10 mouse cellular contexts compared by ENCODE assay signal in the genomic region with DNA sequence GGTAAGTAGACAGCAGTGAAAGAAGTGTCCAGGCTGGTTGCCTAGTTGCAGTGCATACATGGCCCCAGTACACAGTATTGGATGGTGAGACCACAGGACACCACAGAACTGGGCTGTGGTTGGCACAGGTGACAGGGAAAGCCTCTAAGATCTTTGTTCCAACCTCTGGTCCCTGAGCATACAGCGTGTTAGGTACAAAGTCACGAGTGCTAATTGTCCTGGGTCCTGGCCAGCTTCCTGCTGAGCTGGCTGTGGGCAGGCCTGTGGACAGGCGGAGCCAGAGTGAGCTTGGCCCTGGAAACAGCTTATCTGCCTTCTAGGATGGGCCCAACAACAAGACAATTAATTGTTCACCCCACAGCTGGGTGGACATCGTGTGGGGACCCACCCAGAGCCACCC. TPM values are rescaled to one million over a fixed set of nuclear protein-coding genes. Genes with fewer than 3 reads are reported as not detected.
DNase-seq lines count a peak whose midpoint lies in the region; ATAC-seq and TF ChIP-seq lines count a peak whose summit lies in the region.
"Had no signal": no experiment of that assay in that cellular context is flagged by ENCODE, and none has a peak within 500 bp of the region (broad histone marks: within the 10 kb centered on the region; RNA-seq: fewer than 3 reads in every experiment).

No protein-coding gene starts in this region.

- ATAC-seq in heart, embryonic 12.5 days (ENCODE audit: insufficient number of reproducible peaks, low FRiP score): no peak
- ATAC-seq in forebrain, embryonic 15.5 days (replicated peaks): no peak
- ATAC-seq: forebrain, embryonic 16.5 days had no signal

- no peak overlapping the region for H3K9ac ChIP-seq in heart, embryonic 12.5 days
- H3K9ac ChIP-seq in CH12.LX (ENCODE audit: insufficient read depth, low read depth): no peak overlapping the region
- H3K9ac ChIP-seq in forebrain, embryonic 15.5 days (replicated peaks): no peak overlapping the region

- no peak overlapping the region for H3K27ac ChIP-seq in heart, embryonic 12.5 days (ENCODE audit: poor library complexity, severe bottlenecking)
- H3K27ac ChIP-seq in CH12.LX (ENCODE audit: insufficient read depth, low read depth): peak overlapping the region; percentile 89
- no peak overlapping the region for H3K27ac ChIP-seq in forebrain, embryonic 15.5 days (replicated peaks)
- no peak overlapping the region for H3K27ac ChIP-seq in left cerebral cortex, adult 2 months

- H3K27me3 ChIP-seq in heart, embryonic 12.5 days (replicated peaks): no peaks in the 10 kb centered on the region
- H3K27me3 ChIP-seq in CH12.LX (replicated peaks): no peaks in the 10 kb centered on the region
- H3K27me3 ChIP-seq in forebrain, embryonic 15.5 days: no peaks in the 10 kb centered on the region

- peaks cover 5% of the 10 kb centered on the region; the same call in 1 of the 2 replicates for H3K79me2 ChIP-seq in CH12.LX (replicated peaks; ENCODE audit: control insufficient read depth, extremely low read depth, insufficient read depth, poor library complexity, severe bottlenecking)

- DNase-seq in heart, adult 18-20 months: peak; percentile 67 to 69
- peak; percentile 44 for DNase-seq in CH12.LX (ENCODE audit: extremely low read depth)
- DNase-seq in cerebellum, postnatal 10 days: peak; percentile 86 to 87
- DNase-seq in kidney, adult 9 months: peak; percentile 96
- no peak for DNase-seq in layer of hippocampus, postnatal 25 days (ENCODE audit: extremely low spot score in 1 of 2, low spot score in 1 of 2)
- no peak for DNase-seq in left cerebral cortex, adult 2 months (ENCODE audit: extremely low spot score in 1 of 2, low spot score in 2 of 2)

- intact Hi-C loops in left cerebral cortex, adult 2 months (cut with DNase I): no loop called here

- in situ Hi-C loops in CH12.LX (cut with MboI; ENCODE audit: low pct_ligation_motif_present, low pct_unique_long_range_greater_than_20kb, low sequenced_read_pairs): loop anchor here (5.0 kb wide), 1 partner anchor 33 kb away; no protein-coding TSS in a partner anchor

- TF ChIP-seq POLR2A in CH12.LX (IDR thresholded peaks at IDR 0.05; ENCODE audit: low read depth, low read length): no peak

- H3K4me2 ChIP-seq in heart, embryonic 12.5 days: no peak overlapping the region
- H3K4me2 ChIP-seq in CH12.LX (ENCODE audit: insufficient read depth, low read depth, poor library complexity, severe bottlenecking): no peak overlapping the region
- H3K4me2 ChIP-seq in forebrain, embryonic 15.5 days (replicated peaks): no peak overlapping the region

- no peak for TF ChIP-seq RAD21 in CH12.LX (IDR thresholded peaks at IDR 0.05; ENCODE audit: low read depth, low read length)

- H3K4me3 ChIP-seq in heart, embryonic 12.5 days: no peak overlapping the region
- no peak overlapping the region for H3K4me3 ChIP-seq in CH12.LX (replicated peaks in 1 of 3; ENCODE audit: low read depth in 2 of 3, low read length in 2 of 3, poor library complexity in 1 of 3)
- no peak overlapping the region for H3K4me3 ChIP-seq in forebrain, embryonic 15.5 days
- H3K4me3 ChIP-seq in left cerebral cortex, adult 2 months: no peak overlapping the region

- H3K4me1 ChIP-seq in heart, embryonic 12.5 days (replicated peaks): no peaks in the 10 kb centered on the region; the same call in 1 of the 2 replicates
- H3K4me1 ChIP-seq in CH12.LX (ENCODE audit: control insufficient read depth in 1 of 2, insufficient read depth in 2 of 2): peaks cover 46 to 94% of the 10 kb centered on the region in 2 experiments
- peaks cover 8% of the 10 kb centered on the region; the same call in 1 of the 2 replicates for H3K4me1 ChIP-seq in forebrain, embryonic 15.5 days

- H3K36me3 ChIP-seq in heart, embryonic 12.5 days: peaks cover 2% of the 10 kb centered on the region; the same call in 1 of the 2 replicates
- peaks cover 90 to 96% of the 10 kb centered on the region in 2 experiments for H3K36me3 ChIP-seq in CH12.LX (replicated peaks in 1 of 2; ENCODE audit: control insufficient read depth in 1 of 2, insufficient read depth in 1 of 2, low read length in 1 of 2)
- no peaks in the 10 kb centered on the region for H3K36me3 ChIP-seq in forebrain, embryonic 15.5 days

- TF ChIP-seq CTCF in CH12.LX (conservative IDR thresholded peaks at IDR 0.05 in 1 of 2, IDR thresholded peaks at IDR 0.05 in 1 of 2; ENCODE audit: low read depth in 2 of 2, low read length in 2 of 2): no peak
- no peak for TF ChIP-seq CTCF in left cerebral cortex, adult 2 months (IDR thresholded peaks at IDR 0.05)

- no peaks in the 10 kb centered on the region for H3K9me3 ChIP-seq in heart, embryonic 12.5 days (replicated peaks)
- H3K9me3 ChIP-seq in CH12.LX (replicated peaks; ENCODE audit: low read length): no peaks in the 10 kb centered on the region
- H3K9me3 ChIP-seq in forebrain, embryonic 15.5 days: no peaks in the 10 kb centered on the region

- TF ChIP-seq EP300 in CH12.LX (IDR thresholded peaks at IDR 0.05; ENCODE audit: low read length): no peak

- dilution Hi-C loops in CH12.LX (cut with MboI; ENCODE audit: extremely low pct_ligation_motif_present, extremely low pct_unique_long_range_greater_than_20kb, low sequenced_read_pairs): no loop called here

- 56% methylated on average over 4 of the region's 4 CpGs for WGBS in heart, embryonic 12.5 days
- 33% methylated on average over 4 of the region's 4 CpGs for WGBS in forebrain, embryonic 15.5 days

TF ChIP-seq in CH12.LX, 34 proteins besides CTCF, POLR2A, EP300 and RAD21:
- TF ChIP-seq KAT2A (IDR thresholded peaks at IDR 0.05; ENCODE audit: insufficient replicate concordance, low read length) (no peak), IRF4 (IDR thresholded peaks at IDR 0.05; ENCODE audit: low read depth, low read length) (no peak), CHD2 (IDR thresholded peaks at IDR 0.05; ENCODE audit: low read length) (no peak), MAZ (IDR thresholded peaks at IDR 0.05; ENCODE audit: low read depth, low read length) (no peak), SMC3 (IDR thresholded peaks at IDR 0.05; ENCODE audit: low read depth, low read length) (no peak), PAX5 (IDR thresholded peaks at IDR 0.05; ENCODE audit: low read length) (no peak), JUN (IDR thresholded peaks at IDR 0.05; ENCODE audit: insufficient read depth, low read depth, low read length) (no peak), BHLHE40 (IDR thresholded peaks at IDR 0.05; ENCODE audit: low read depth, low read length) (peak; percentile 62; the same call in 1 of the 2 replicates), TBP (conservative IDR thresholded peaks at IDR 0.05; ENCODE audit: low read depth, low read length) (no peak), HCFC1 (IDR thresholded peaks at IDR 0.05; ENCODE audit: low read depth, low read length) (no peak), USF2 (conservative IDR thresholded peaks at IDR 0.05; ENCODE audit: low read depth, low read length) (no peak), ZNF384 (IDR thresholded peaks at IDR 0.05; ENCODE audit: low read depth, low read length) (no peak), ZMIZ1 (IDR thresholded peaks at IDR 0.05; ENCODE audit: low read depth, low read length) (no peak), NELFE (IDR thresholded peaks at IDR 0.05; ENCODE audit: low read depth, low read length) (no peak), ZC3H11A (IDR thresholded peaks at IDR 0.05; ENCODE audit: low read depth, low read length) (no peak), SIN3A (IDR thresholded peaks at IDR 0.05; ENCODE audit: low read length) (no peak), ETS1 (conservative IDR thresholded peaks at IDR 0.05; ENCODE audit: low read depth, low read length) (0 out of 2 replicates have a peak, but pooled peaks have one; percentile 19)

RNA-seq across cellular contexts. Expression of a gene that starts 16.0 kb away (rescaled TPM):
- total RNA-seq in heart, adult 18-20 months (2021): under 1 TPM; 0.25 to 0.33 TPM
- 2.7 and 2.8 TPM in 2 replicates for polyA plus RNA-seq in heart, embryonic 12.5 days (2016; fragmentation: Nextera tagmentation; extraction: Ambion mirVana)
- total RNA-seq in CH12.LX (2012; rRNA removed) (50.4 and 63.7 TPM in 2 replicates), CH12.LX (2014; rRNA removed) (17.2 and 19.2 TPM in 2 replicates)
- polyA plus RNA-seq in CH12.LX (2012; ENCODE audit: insufficient read length, low read depth): 17.8 and 19.1 TPM in 2 replicates
- total RNA-seq in layer of hippocampus, postnatal 25 days (2021): not detected
- 0.20 and 0.51 TPM in 2 replicates for polyA plus RNA-seq in forebrain, embryonic 15.5 days (2015; fragmentation: Nextera tagmentation; extraction: Ambion mirVana)
- total RNA-seq in left cerebral cortex, adult 2 months (2021): under 1 TPM in 1 of 2 experiments, not detected in 1; 0.09 TPM
- total RNA-seq: megakaryocyte progenitor cell, adult 5-6 weeks had no signal

RNA-seq across cellular contexts. Expression of a gene that starts 20.7 kb away (rescaled TPM):
- not detected for total RNA-seq in heart, adult 18-20 months (2021)
- not detected in 2 replicates for polyA plus RNA-seq in heart, embryonic 12.5 days (2016; fragmentation: Nextera tagmentation; extraction: Ambion mirVana)
- total RNA-seq in CH12.LX (2012; rRNA removed) (0.55 and 1.4 TPM in 2 replicates), CH12.LX (2014; rRNA removed) (0.61 and 0.70 TPM in 2 replicates)
- polyA plus RNA-seq in CH12.LX (2012; ENCODE audit: insufficient read length, low read depth): 1.3 and 1.6 TPM in 2 replicates
- total RNA-seq in layer of hippocampus, postnatal 25 days (2021): under 1 TPM; 0.38 to 0.62 TPM
- polyA plus RNA-seq in forebrain, embryonic 15.5 days (2015; fragmentation: Nextera tagmentation; extraction: Ambion mirVana): not detected in 2 replicates
- total RNA-seq in left cerebral cortex, adult 2 months (2021): not detected
- total RNA-seq: megakaryocyte progenitor cell, adult 5-6 weeks had no signal
- polyA plus RNA-seq: forebrain, embryonic 16.5 days had no signal

RNA-seq across cellular contexts. Expression of a gene that starts 46.9 kb away (rescaled TPM):
- total RNA-seq in heart, adult 18-20 months (2021): 10 to 100 TPM; 12.1 to 13.5 TPM
- polyA plus RNA-seq in heart, embryonic 12.5 days (2016; fragmentation: Nextera tagmentation; extraction: Ambion mirVana): 7.7 and 8.1 TPM in 2 replicates
- total RNA-seq in CH12.LX (2012; rRNA removed) (379 and 412 TPM in 2 replicates), CH12.LX (2014; rRNA removed) (264 and 274 TPM in 2 replicates)
- 280 and 294 TPM in 2 replicates for polyA plus RNA-seq in CH12.LX (2012; ENCODE audit: insufficient read length, low read depth)
- total RNA-seq in layer of hippocampus, postnatal 25 days (2021): 1 to 10 TPM; 4.8 to 6.1 TPM
- 8.0 and 9.1 TPM in 2 replicates for polyA plus RNA-seq in forebrain, embryonic 15.5 days (2015; fragmentation: Nextera tagmentation; extraction: Ambion mirVana)
- total RNA-seq in left cerebral cortex, adult 2 months (2021): 1 to 10 TPM; 4.1 TPM

Comparison
In these comparisons a context has a peak if more than half of its experiments do, and no peak if none do; other contexts are left out.
1. DNase-seq: peak in heart, adult 18-20 months (2 of 2), CH12.LX (single experiment), cerebellum, postnatal 10 days (2 of 2) and kidney, adult 9 months (single experiment); none in layer of hippocampus, postnatal 25 days (0 of 2) and left cerebral cortex, adult 2 months (0 of 2).
2. RNA of a gene that starts 16.0 kb away (total RNA-seq): 17.2 to 63.7 TPM in CH12.LX; 0.25 to 0.33 TPM in heart, adult 18-20 months, 0.09 TPM in left cerebral cortex, adult 2 months and not detected in layer of hippocampus, postnatal 25 days; every median in the first group is over 10 times any median in the second.
3. RNA of a gene that starts 46.9 kb away (total RNA-seq): 264 to 412 TPM in CH12.LX; 12.1 to 13.5 TPM in heart, adult 18-20 months, 4.8 to 6.1 TPM in layer of hippocampus, postnatal 25 days and 4.1 TPM in left cerebral cortex, adult 2 months; every median in the first group is over 10 times any median in the second.